In the genomic region with DNA sequence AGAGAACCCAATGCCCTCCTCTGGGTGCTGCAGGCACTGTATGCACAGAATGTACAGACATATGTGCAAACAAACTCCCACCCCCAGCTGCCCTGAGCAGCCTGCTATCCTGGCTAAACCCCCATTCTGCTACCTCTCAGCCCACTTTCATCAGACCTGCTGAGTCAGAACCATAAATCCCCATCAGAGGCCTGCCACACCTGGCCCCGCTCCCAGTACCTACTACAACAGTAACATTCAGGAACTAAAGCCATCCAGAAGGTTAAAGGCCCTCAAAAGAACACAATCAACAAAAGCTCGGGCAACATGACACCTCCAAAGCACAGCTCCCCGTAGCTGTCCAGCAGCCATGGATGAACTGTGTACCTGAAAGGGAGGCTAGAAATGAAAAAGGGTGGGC, we compare ENCODE assay signal across 22 mouse cellular contexts. TPM values are rescaled to one million over a fixed set of nuclear protein-coding genes. Genes with fewer than 3 reads are reported as not detected.
DNase-seq lines count a peak whose midpoint lies in the region; ATAC-seq and TF ChIP-seq lines count a peak whose summit lies in the region.
"Had no signal": no experiment of that assay in that cellular context is flagged by ENCODE, and none has a peak within 500 bp of the region (broad histone marks: within the 10 kb centered on the region; RNA-seq: fewer than 3 reads in every experiment).

No protein-coding gene starts in this region.

- no peaks in the 10 kb centered on the region for H3K36me3 ChIP-seq in embryonic facial prominence, embryonic 14.5 days (ENCODE audit: control insufficient read depth, insufficient read depth, low read length)
- H3K36me3 ChIP-seq in embryonic facial prominence, embryonic 10.5 days (replicated peaks) = no peaks in the 10 kb centered on the region
- no peaks in the 10 kb centered on the region for H3K36me3 ChIP-seq in intestine, postnatal 0 days (ENCODE audit: control insufficient read depth, insufficient read depth)
- H3K36me3 ChIP-seq: hindbrain, embryonic 12.5 days; lung, embryonic 15.5 days; midbrain, embryonic 10.5 days had no signal

- ATAC-seq in embryonic facial prominence, embryonic 14.5 days (ENCODE audit: low read depth) = peak; percentile 70; the same call in 1 of the 2 replicates
- ATAC-seq in intestine, postnatal 0 days = peak; percentile 48
- ATAC-seq: activated CD4-positive, CD25-positive, alpha-beta regulatory T cell, adult 4 months; Patski had no signal

- H3K27me3 ChIP-seq in embryonic facial prominence, embryonic 14.5 days (replicated peaks; ENCODE audit: control insufficient read depth, insufficient read depth, low read length) = no peaks in the 10 kb centered on the region
- peaks cover 9% of the 10 kb centered on the region; the same call in 1 of the 2 replicates for H3K27me3 ChIP-seq in embryonic facial prominence, embryonic 10.5 days (replicated peaks; ENCODE audit: low read depth, poor library complexity, severe bottlenecking)
- no peaks in the 10 kb centered on the region for H3K27me3 ChIP-seq in intestine, postnatal 0 days (replicated peaks; ENCODE audit: control insufficient read depth, insufficient read depth, low read length)
- H3K27me3 ChIP-seq: lung, embryonic 15.5 days; Patski had no signal

- H3K27ac ChIP-seq in embryonic facial prominence, embryonic 14.5 days (replicated peaks; ENCODE audit: low read depth, low read length) = no peak overlapping the region
- no peak overlapping the region for H3K27ac ChIP-seq in embryonic facial prominence, embryonic 10.5 days (replicated peaks)
- H3K27ac ChIP-seq in intestine, postnatal 0 days (ENCODE audit: low read depth, low read length) = peak overlapping the region; percentile 41; the same call in 1 of the 2 replicates
- H3K27ac ChIP-seq: heart, adult 2 months; hindbrain, embryonic 12.5 days; lung, embryonic 15.5 days; midbrain, embryonic 10.5 days had no signal

- peak; percentile 18 for DNase-seq in embryonic facial prominence, embryonic 14.5 days (ENCODE audit: low spot score)
- DNase-seq in embryonic facial prominence, embryonic 10.5 days (ENCODE audit: low spot score) = no peak
- peak; percentile 23 for DNase-seq in lung, postnatal 36 days
- DNase-seq in lung, postnatal 4 days = no peak
- no peak for DNase-seq in cerebellum, postnatal 4 days (ENCODE audit: low spot score in 2 of 2)
- DNase-seq in thymus, postnatal 14 days = no peak
- no peak for DNase-seq in frontal cortex, postnatal 25 days (ENCODE audit: low spot score in 2 of 2)
- DNase-seq: adrenal gland, postnatal 10 days; cerebellum, adult 11 months; cerebellum, postnatal 14 days; embryo, embryonic 11 days; heart, adult 2 months; kidney, postnatal 4 days; right cerebral cortex, postnatal 14 days; thymus, postnatal 36 days had no signal

- no peak for TF ChIP-seq CTCF in intestine, postnatal 0 days (IDR thresholded peaks at IDR 0.05; ENCODE audit: low read depth)

- no peaks in the 10 kb centered on the region for H3K4me1 ChIP-seq in embryonic facial prominence, embryonic 14.5 days (ENCODE audit: control insufficient read depth, insufficient read depth, low read length)
- H3K4me1 ChIP-seq in embryonic facial prominence, embryonic 10.5 days = no peaks in the 10 kb centered on the region
- 0 out of 2 replicates have a peak, but pooled peaks cover 5% of the 10 kb centered on the region for H3K4me1 ChIP-seq in intestine, postnatal 0 days (replicated peaks; ENCODE audit: control insufficient read depth, insufficient read depth, low read length)
- H3K4me1 ChIP-seq: hindbrain, embryonic 12.5 days; midbrain, embryonic 10.5 days had no signal

- H3K9me3 ChIP-seq in embryonic facial prominence, embryonic 14.5 days (ENCODE audit: control insufficient read depth, low read length) = no peaks in the 10 kb centered on the region
- no peaks in the 10 kb centered on the region for H3K9me3 ChIP-seq in embryonic facial prominence, embryonic 10.5 days
- H3K9me3 ChIP-seq in intestine, postnatal 0 days (ENCODE audit: control insufficient read depth) = no peaks in the 10 kb centered on the region
- H3K9me3 ChIP-seq: hindbrain, embryonic 12.5 days; lung, embryonic 15.5 days; midbrain, embryonic 10.5 days had no signal

- no peak overlapping the region for H3K9ac ChIP-seq in embryonic facial prominence, embryonic 14.5 days (ENCODE audit: low read depth, low read length)
- no peak overlapping the region for H3K9ac ChIP-seq in intestine, postnatal 0 days (ENCODE audit: low read depth, low read length)
- H3K9ac ChIP-seq: hindbrain, embryonic 12.5 days; lung, embryonic 15.5 days had no signal

- H3K4me3 ChIP-seq in embryonic facial prominence, embryonic 14.5 days (ENCODE audit: low read depth, low read length) = no peak overlapping the region
- no peak overlapping the region for H3K4me3 ChIP-seq in embryonic facial prominence, embryonic 10.5 days
- H3K4me3 ChIP-seq in intestine, postnatal 0 days (ENCODE audit: low read depth, low read length) = no peak overlapping the region
- H3K4me3 ChIP-seq: heart, adult 2 months; hindbrain, embryonic 12.5 days; lung, embryonic 15.5 days; midbrain, embryonic 10.5 days had no signal

- WGBS in embryonic facial prominence, embryonic 14.5 days = 49% methylated on average over 3 of the region's 3 CpGs
- WGBS in embryonic facial prominence, embryonic 10.5 days = 59% methylated on average over 3 of the region's 3 CpGs
- WGBS in intestine, postnatal 0 days = 33% methylated on average over 3 of the region's 3 CpGs

- no peak overlapping the region for H3K4me2 ChIP-seq in embryonic facial prominence, embryonic 14.5 days (ENCODE audit: low read depth, low read length)
- no peak overlapping the region for H3K4me2 ChIP-seq in intestine, postnatal 0 days (replicated peaks; ENCODE audit: low read depth)
- H3K4me2 ChIP-seq: hindbrain, embryonic 12.5 days; liver, embryonic 11.5 days; lung, embryonic 15.5 days had no signal

RNA-seq across cellular contexts. Expression of a gene that starts 6.1 kb away (rescaled TPM):
- polyA plus RNA-seq in embryonic facial prominence, embryonic 14.5 days (2014; fragmentation: Nextera tagmentation; extraction: Ambion mirVana) = 0.71 and 1.2 TPM in 2 replicates
- polyA plus RNA-seq in embryonic facial prominence, embryonic 10.5 days (2016; fragmentation: Nextera tagmentation; extraction: Ambion mirVana) = 0.20 and 0.52 TPM in 2 replicates
- 48.8 and 51.6 TPM in 2 replicates for polyA plus RNA-seq in intestine, postnatal 0 days (2015; fragmentation: Nextera tagmentation; extraction: Ambion mirVana)

RNA-seq across cellular contexts. Expression of a gene that starts 7.7 kb away (rescaled TPM):
- 44.4 and 47.3 TPM in 2 replicates for polyA plus RNA-seq in embryonic facial prominence, embryonic 14.5 days (2014; fragmentation: Nextera tagmentation; extraction: Ambion mirVana)
- polyA plus RNA-seq in embryonic facial prominence, embryonic 10.5 days (2016; fragmentation: Nextera tagmentation; extraction: Ambion mirVana) = 69.1 and 69.8 TPM in 2 replicates
- 17.8 and 20.4 TPM in 2 replicates for polyA plus RNA-seq in intestine, postnatal 0 days (2015; fragmentation: Nextera tagmentation; extraction: Ambion mirVana)

RNA-seq across cellular contexts. Expression of a gene that starts 54.3 kb away (rescaled TPM):
- 39.1 and 41.1 TPM in 2 replicates for polyA plus RNA-seq in embryonic facial prominence, embryonic 14.5 days (2014; fragmentation: Nextera tagmentation; extraction: Ambion mirVana)
- polyA plus RNA-seq in embryonic facial prominence, embryonic 10.5 days (2016; fragmentation: Nextera tagmentation; extraction: Ambion mirVana) = 42.7 and 48.2 TPM in 2 replicates
- polyA plus RNA-seq in intestine, postnatal 0 days (2015; fragmentation: Nextera tagmentation; extraction: Ambion mirVana) = 215 and 219 TPM in 2 replicates

Comparison
In these comparisons a context has a peak if more than half of its experiments do, and no peak if none do; other contexts are left out.
1. DNase-seq: peak in embryonic facial prominence, embryonic 14.5 days (single experiment) and lung, postnatal 36 days (single experiment); none in embryonic facial prominence, embryonic 10.5 days (single experiment), lung, postnatal 4 days (0 of 2), cerebellum, postnatal 4 days (0 of 2), thymus, postnatal 14 days (single experiment) and frontal cortex, postnatal 25 days (0 of 2).
2. RNA of a gene that starts 6.1 kb away (polyA plus RNA-seq): 48.8 to 51.6 TPM in intestine, postnatal 0 days; 0.71 to 1.2 TPM in embryonic facial prominence, embryonic 14.5 days and 0.20 to 0.52 TPM in embryonic facial prominence, embryonic 10.5 days; every median in the first group is over 10 times any median in the second.